In the genomic region with DNA sequence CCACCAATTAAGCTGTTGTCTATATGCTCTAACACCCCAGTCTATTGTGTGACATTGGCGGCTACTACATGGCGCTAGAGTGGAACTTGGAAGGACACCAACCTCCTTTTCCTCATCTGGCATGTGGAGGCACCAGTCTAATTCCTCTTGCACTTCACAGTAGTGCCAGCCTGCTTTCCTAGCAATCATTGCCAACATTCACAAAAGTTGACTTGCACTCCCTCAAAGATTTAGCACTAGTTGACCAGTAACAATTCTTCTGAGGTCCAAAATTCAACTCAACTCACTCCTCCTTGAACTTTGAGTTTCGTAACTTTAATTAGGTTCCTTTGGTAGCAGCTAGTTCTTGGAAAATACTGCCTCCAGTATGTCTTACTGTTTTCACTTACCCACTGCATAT, we compare ENCODE assay signal across 18 mouse cellular contexts. TPM values are rescaled to one million over a fixed set of nuclear protein-coding genes. Genes with fewer than 3 reads are reported as not detected.
DNase-seq lines count a peak whose midpoint lies in the region; TF ChIP-seq lines count a peak whose summit lies in the region.
"Had no signal": no experiment of that assay in that cellular context is flagged by ENCODE, and none has a peak within 500 bp of the region (broad histone marks: within the 10 kb centered on the region; RNA-seq: fewer than 3 reads in every experiment).

No protein-coding gene starts in this region.

- peak; percentile 39 for DNase-seq in kidney, adult 11 months
- DNase-seq in kidney, postnatal 25 days: no peak
- DNase-seq in kidney, adult 8-10 months: peak; percentile 25 to 54
- no peak for DNase-seq in kidney, adult 18-20 months
- DNase-seq in kidney, postnatal 36 days: peak; percentile 20 to 35
- no peak for DNase-seq in kidney, postnatal 14 days
- peak; percentile 6 for DNase-seq in brain, embryonic 14.5 days (ENCODE audit: low read depth)
- DNase-seq: adrenal gland, adult 8-10 months; adrenal gland, postnatal 14 days; adrenal gland, postnatal 36 days; B cell, adult 2 months; cerebellum, adult 11 months; cerebellum, adult 18-20 months; cerebellum, adult 8-10 months; cerebellum, adult 9-11 months; cerebellum, postnatal 14 days; cerebellum, postnatal 36 days; embryo, embryonic 11 days had no signal

- TF ChIP-seq CTCF in brain, embryonic 14.5 days (IDR thresholded peaks at IDR 0.05; ENCODE audit: borderline replicate concordance, extremely low read depth, insufficient read depth, insufficient read length): no peak

- no peak for TF ChIP-seq POLR2A in brain, embryonic 14.5 days (IDR thresholded peaks at IDR 0.05; ENCODE audit: borderline replicate concordance, extremely low read depth, insufficient read depth, insufficient read length, poor library complexity, severe bottlenecking)

RNA-seq across cellular contexts. Expression of a gene that starts 10.8 kb away (rescaled TPM):
- polyA plus RNA-seq in brain, embryonic 14.5 days (2012; rRNA removed): 23.2 and 26.2 TPM in 2 replicates

RNA-seq across cellular contexts. Expression of a gene that starts 41.8 kb away (rescaled TPM):
- polyA plus RNA-seq in brain, embryonic 14.5 days (2012; rRNA removed): 26.6 and 28.2 TPM in 2 replicates

Comparison
In these comparisons a context has a peak if more than half of its experiments do, and no peak if none do; other contexts are left out.
1. DNase-seq: peak in kidney, adult 11 months (single experiment), kidney, adult 8-10 months (2 of 2), kidney, postnatal 36 days (2 of 2) and brain, embryonic 14.5 days (single experiment); none in kidney, postnatal 25 days (0 of 2), kidney, adult 18-20 months (single experiment) and kidney, postnatal 14 days (single experiment).